Mouse (Mus musculus) kidney, postnatal 10 days (tissue): ENCODE measurements at regions not wholly inside any gene's neighbourhood (a gene's known extent, or its start where the extent isn't known, plus 50 kb on each side); places are given as distances from the start of the nearest gene placed in this dataset.
A peak's percentile ranks its signal among the peaks of the same experiment; 100 is the strongest.

ENCODE experiments used
- DNase-seq: peaks from one replicate; pipeline ENCODE4 v3.0.0; 2021; ENCODE audit warnings: mixed read lengths

GRCm38 (mm10) chr10:112863808-112864207 is 65.0 kb downstream of the Atxn7l3b start:
- no peak for DNase-seq

GRCm38 (mm10) chr10:112863375-112863774 is 65.4 kb downstream of the Atxn7l3b start:
- DNase-seq: no peak

- DNase-seq: no peak
Observed at GRCm38 (mm10) chr10:112851997-112852396, 76.8 kb downstream of the Atxn7l3b start.

GRCm38 (mm10) chr10:112846225-112846624 is 82.6 kb downstream of the Atxn7l3b start:
- DNase-seq: no peak

GRCm38 (mm10) chr10:112837400-112838035 is 91.3 kb downstream of the Atxn7l3b start:
- DNase-seq: no peak

- no peak for DNase-seq
Observed at GRCm38 (mm10) chr10:112835970-112836369, 92.8 kb downstream of the Atxn7l3b start.

- DNase-seq: no peak
Observed at GRCm38 (mm10) chr10:112835508-112835907, 93.3 kb downstream of the Atxn7l3b start.

GRCm38 (mm10) chr10:112810181-112810580 is 118.6 kb downstream of the Atxn7l3b start:
- no peak for DNase-seq

GRCm38 (mm10) chr10:112803557-112803956 is 125.2 kb downstream of the Atxn7l3b start:
- DNase-seq: peak; percentile 10

GRCm38 (mm10) chr10:112801560-112801959 is 127.2 kb downstream of the Atxn7l3b start:
- peak; percentile 55 for DNase-seq

GRCm38 (mm10) chr10:112798603-112799002 is 130.2 kb downstream of the Atxn7l3b start:
- no peak for DNase-seq

- no peak for DNase-seq
Observed at GRCm38 (mm10) chr10:112798090-112798489, 130.7 kb downstream of the Atxn7l3b start.

- no peak for DNase-seq
Observed at GRCm38 (mm10) chr10:112795938-112796337, 132.9 kb downstream of the Atxn7l3b start.

- no peak for DNase-seq
Observed at GRCm38 (mm10) chr10:112795473-112795872, 133.3 kb downstream of the Atxn7l3b start.

GRCm38 (mm10) chr10:112788236-112788635 is 140.6 kb downstream of the Atxn7l3b start:
- no peak for DNase-seq

- DNase-seq: no peak
Observed at GRCm38 (mm10) chr10:112774262-112774661, 154.5 kb downstream of the Atxn7l3b start.

- DNase-seq: no peak
Observed at GRCm38 (mm10) chr10:112746683-112747082, 182.1 kb downstream of the Atxn7l3b start.

- DNase-seq: no peak
Observed at GRCm38 (mm10) chr10:112743527-112743926, 185.3 kb downstream of the Atxn7l3b start.

GRCm38 (mm10) chr10:112742123-112742522 is 186.7 kb downstream of the Atxn7l3b start:
- DNase-seq: no peak
